Mouse (Mus musculus): ENCODE data around the gene Defb21. TPM values are rescaled to one million over a fixed set of nuclear protein-coding genes. Genes with fewer than 3 reads are reported as not detected.

The Defb21 gene
- not detected in 2 replicates for polyA plus RNA-seq (2015; fragmentation: Nextera tagmentation; extraction: Ambion mirVana)

GRCm38 (mm10) chr2:152572114-152572794 is at the start of gene Defb21:
TSS of gene Defb21 (plus strand) at chr2:152572744.
- H3K4me1 ChIP-seq: 0 out of 2 replicates have a peak, but pooled peaks cover 2% of the 10 kb centered on the region
- no peak within 1 kb of the TSS for H3K4me2 ChIP-seq
- H3K36me3 ChIP-seq: no peaks in the 10 kb centered on the region
- no peak within 1 kb of the TSS for H3K27ac ChIP-seq
- H3K4me3 ChIP-seq (replicated peaks): no peak within 1 kb of the TSS
- no peaks in the 10 kb centered on the region for H3K9me3 ChIP-seq (replicated peaks)
- no peaks in the 10 kb centered on the region for H3K27me3 ChIP-seq
- ATAC-seq (replicated peaks; ENCODE audit: low FRiP score): no peak
- H3K9ac ChIP-seq: no peak within 1 kb of the TSS
- 66% methylated on average over 11 of the region's 11 CpGs for WGBS

- 37% methylated on average over 13 of the region's 13 CpGs for WGBS
- Histone ChIP-seq H3K36me3 (no peaks in the 10 kb centered on the region), H3K27ac (0 out of 2 replicates have a peak within 1 kb of the TSS, but pooled peaks have one; percentile 41), H3K9me3 (replicated peaks) (peaks cover 4% of the 10 kb centered on the region; the same call in 1 of the 2 replicates), H3K9ac (no peak within 1 kb of the TSS), H3K4me3 (replicated peaks) (no peak within 1 kb of the TSS), H3K4me2 (no peak within 1 kb of the TSS), H3K27me3 (no peaks in the 10 kb centered on the region), H3K4me1 (peaks cover 32% of the 10 kb centered on the region)
- peak; percentile 10; the same call in 1 of the 2 replicates for ATAC-seq (replicated peaks; ENCODE audit: low FRiP score)
Observed at GRCm38 (mm10) chr2:152539944-152540710, 32.4 kb upstream of the Defb21 start, which contains the start of gene Defb29. TSS of gene Defb29 (minus strand) at chr2:152540098.

GRCm38 (mm10) chr2:152541979-152542378 is 30.6 kb upstream of the Defb21 start:
- Histone ChIP-seq H3K27ac (no peak overlapping the region), H3K4me1 (peaks cover 39% of the 10 kb centered on the region), H3K27me3 (no peaks in the 10 kb centered on the region), H3K36me3 (no peaks in the 10 kb centered on the region), H3K9ac (no peak overlapping the region), H3K4me2 (no peak overlapping the region), H3K4me3 (replicated peaks) (no peak overlapping the region), H3K9me3 (replicated peaks) (peaks cover 4% of the 10 kb centered on the region; the same call in 1 of the 2 replicates)
- 82% methylated on average over 9 of the region's 9 CpGs for WGBS
- no peak for ATAC-seq (replicated peaks; ENCODE audit: low FRiP score)

- 80% methylated on average over 2 of the region's 2 CpGs for WGBS
Observed at GRCm38 (mm10) chr2:152542897-152543296, 29.6 kb upstream of the Defb21 start.

GRCm38 (mm10) chr2:152543478-152543877 is 29.1 kb upstream of the Defb21 start:
- Histone ChIP-seq H3K27me3 (no peaks in the 10 kb centered on the region), H3K27ac (peak overlapping the region; percentile 79), H3K4me2 (no peak overlapping the region), H3K4me1 (peaks cover 39% of the 10 kb centered on the region), H3K9ac (no peak overlapping the region), H3K36me3 (no peaks in the 10 kb centered on the region), H3K9me3 (replicated peaks) (peaks cover 4% of the 10 kb centered on the region; the same call in 1 of the 2 replicates), H3K4me3 (replicated peaks) (no peak overlapping the region)
- 52% methylated on average over 4 of the region's 4 CpGs for WGBS
- ATAC-seq (replicated peaks; ENCODE audit: low FRiP score): peak; percentile 63

More at GRCm38 (mm10) chr2:152542897-152543296, 29.6 kb upstream of the Defb21 start:
- no peak overlapping the region for H3K4me3 ChIP-seq (replicated peaks)
- H3K27me3 ChIP-seq: no peaks in the 10 kb centered on the region
- no peak overlapping the region for H3K9ac ChIP-seq
- H3K27ac ChIP-seq: peak overlapping the region; percentile 79
- H3K4me1 ChIP-seq: peaks cover 39% of the 10 kb centered on the region
- peaks cover 4% of the 10 kb centered on the region; the same call in 1 of the 2 replicates for H3K9me3 ChIP-seq (replicated peaks)
- H3K36me3 ChIP-seq: no peaks in the 10 kb centered on the region
- ATAC-seq (replicated peaks; ENCODE audit: low FRiP score): no peak
- no peak overlapping the region for H3K4me2 ChIP-seq

GRCm38 (mm10) chr2:152544691-152545090 is 27.9 kb upstream of the Defb21 start:
- H3K36me3 ChIP-seq: no peaks in the 10 kb centered on the region
- peaks cover 4% of the 10 kb centered on the region; the same call in 1 of the 2 replicates for H3K9me3 ChIP-seq (replicated peaks)
- no peak overlapping the region for H3K9ac ChIP-seq
- H3K4me1 ChIP-seq: peaks cover 39% of the 10 kb centered on the region
- H3K27me3 ChIP-seq: no peaks in the 10 kb centered on the region
- no peak overlapping the region for H3K4me2 ChIP-seq
- peak overlapping the region; percentile 79; the same call in 1 of the 2 replicates for H3K27ac ChIP-seq
- 13% methylated on average over 4 of the region's 4 CpGs for WGBS
- H3K4me3 ChIP-seq (replicated peaks): no peak overlapping the region
- peak; percentile 79 for ATAC-seq (replicated peaks; ENCODE audit: low FRiP score)

GRCm38 (mm10) chr2:152548124-152548523 is 24.4 kb upstream of the Defb21 start:
- Histone ChIP-seq H3K36me3 (no peaks in the 10 kb centered on the region), H3K27ac (0 out of 2 replicates have a peak overlapping the region, but pooled peaks have one; percentile 6), H3K9me3 (replicated peaks) (no peaks in the 10 kb centered on the region), H3K4me3 (replicated peaks) (no peak overlapping the region), H3K4me1 (peaks cover 38% of the 10 kb centered on the region), H3K27me3 (no peaks in the 10 kb centered on the region), H3K9ac (no peak overlapping the region), H3K4me2 (no peak overlapping the region)
- 63% methylated on average over 5 of the region's 5 CpGs for whole genome bisulfite sequencing
- no peak for ATAC-seq (replicated peaks; ENCODE audit: low FRiP score)

- peak overlapping the region; percentile 52 for H3K4me2 ChIP-seq
- H3K9me3 ChIP-seq (replicated peaks): no peaks in the 10 kb centered on the region
- H3K27me3 ChIP-seq: no peaks in the 10 kb centered on the region
- H3K9ac ChIP-seq: no peak overlapping the region
- no peaks in the 10 kb centered on the region for H3K36me3 ChIP-seq
- WGBS: 11% methylated on average over 16 of the region's 16 CpGs
- peaks cover 23% of the 10 kb centered on the region for H3K4me1 ChIP-seq
- H3K27ac ChIP-seq: 0 out of 2 replicates have a peak overlapping the region, but pooled peaks have one; percentile 41
- H3K4me3 ChIP-seq (replicated peaks): peak overlapping the region; percentile 21; the same call in 1 of the 2 replicates
- 0 out of 2 replicates have a peak, but pooled peaks have one; percentile 49 for ATAC-seq (replicated peaks; ENCODE audit: low FRiP score)
Observed at GRCm38 (mm10) chr2:152553774-152554423, 18.6 kb upstream of the Defb21 start.

- Histone ChIP-seq H3K9ac (no peak overlapping the region), H3K27ac (no peak overlapping the region), H3K9me3 (replicated peaks) (no peaks in the 10 kb centered on the region), H3K4me1 (peaks cover 15% of the 10 kb centered on the region), H3K4me3 (replicated peaks) (no peak overlapping the region), H3K27me3 (no peaks in the 10 kb centered on the region), H3K4me2 (no peak overlapping the region), H3K36me3 (no peaks in the 10 kb centered on the region)
- WGBS: 94% methylated on average over 7 of the region's 7 CpGs
- no peak for ATAC-seq (replicated peaks; ENCODE audit: low FRiP score)
Observed at GRCm38 (mm10) chr2:152556655-152557054, 15.9 kb upstream of the Defb21 start.

GRCm38 (mm10) chr2:152569038-152569437 is 3.5 kb upstream of the Defb21 start, which contains the start of gene Gm17416:
TSS of gene Gm17416 (plus strand) at chr2:152569338.
- no peaks in the 10 kb centered on the region for H3K36me3 ChIP-seq

GRCm38 (mm10) chr2:152569881-152570280 is 2.7 kb upstream of the Defb21 start:
- H3K27me3 ChIP-seq: no peaks in the 10 kb centered on the region
- H3K27ac ChIP-seq: peak overlapping the region; percentile 67
- H3K4me1 ChIP-seq: 0 out of 2 replicates have a peak, but pooled peaks cover 2% of the 10 kb centered on the region
- WGBS: 78% methylated on average over 4 of the region's 4 CpGs
- no peak overlapping the region for H3K4me3 ChIP-seq (replicated peaks)
- H3K4me2 ChIP-seq: no peak overlapping the region
- no peaks in the 10 kb centered on the region for H3K9me3 ChIP-seq (replicated peaks)
- no peak for ATAC-seq (replicated peaks; ENCODE audit: low FRiP score)
- no peak overlapping the region for H3K9ac ChIP-seq
- H3K36me3 ChIP-seq: no peaks in the 10 kb centered on the region

More at GRCm38 (mm10) chr2:152569038-152569437, 3.5 kb upstream of the Defb21 start, which contains the start of gene Gm17416:
- Histone ChIP-seq H3K9me3 (replicated peaks) (no peaks in the 10 kb centered on the region), H3K4me1 (0 out of 2 replicates have a peak, but pooled peaks cover under 1% of the 10 kb centered on the region), H3K27me3 (no peaks in the 10 kb centered on the region), H3K9ac (no peak within 1 kb of the TSS), H3K4me3 (replicated peaks) (no peak within 1 kb of the TSS), H3K4me2 (no peak within 1 kb of the TSS), H3K27ac (peak within 1 kb of the TSS; percentile 67)
- ATAC-seq (replicated peaks; ENCODE audit: low FRiP score): no peak
- WGBS: 82% methylated on average over 5 of the region's 5 CpGs
